Mouse (Mus musculus): ENCODE results near the gene 5330417H12Rik. TPM values are rescaled to one million over a fixed set of nuclear protein-coding genes. Genes with fewer than 3 reads are reported as not detected.

The 5330417H12Rik gene
- polyA plus RNA-seq, 1 experiment from 2014 or later: not detected

DNA sequence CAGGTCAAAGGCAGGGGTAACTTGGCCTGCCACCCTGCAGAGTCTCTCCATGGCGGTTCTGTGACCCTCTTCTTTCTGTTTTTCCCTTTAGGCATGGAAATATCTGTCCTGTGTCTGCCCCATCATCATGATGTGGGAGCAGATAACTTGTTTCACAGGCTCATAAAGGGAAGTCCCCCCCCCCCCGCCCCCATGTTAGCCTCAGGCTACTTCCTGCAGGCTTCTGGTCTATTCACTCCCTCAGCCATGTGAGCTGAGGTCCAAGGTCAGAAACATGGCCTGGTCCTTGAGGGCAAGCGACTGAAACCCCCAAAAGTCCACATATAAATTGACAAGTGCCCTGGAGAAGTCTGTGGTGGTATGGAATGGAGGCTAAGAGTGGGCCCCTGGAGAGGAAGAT lies 4.8 kb downstream of the 5330417H12Rik start:
- Histone ChIP-seq H3K36me3 (no peaks in the 10 kb centered on the region), H3K27ac (replicated peaks) (no peak overlapping the region), H3K4me3 (no peak overlapping the region), H3K4me1 (no peaks in the 10 kb centered on the region), H3K9ac (no peak overlapping the region), H3K4me2 (no peak overlapping the region), H3K9me3 (no peaks in the 10 kb centered on the region), H3K27me3 (replicated peaks) (no peaks in the 10 kb centered on the region)
- ATAC-seq (ENCODE audit: extremely low read depth, insufficient number of reproducible peaks, low FRiP score, low TSS enrichment): no peak
- 68% methylated on average over 3 of the region's 3 CpGs for WGBS

DNA sequence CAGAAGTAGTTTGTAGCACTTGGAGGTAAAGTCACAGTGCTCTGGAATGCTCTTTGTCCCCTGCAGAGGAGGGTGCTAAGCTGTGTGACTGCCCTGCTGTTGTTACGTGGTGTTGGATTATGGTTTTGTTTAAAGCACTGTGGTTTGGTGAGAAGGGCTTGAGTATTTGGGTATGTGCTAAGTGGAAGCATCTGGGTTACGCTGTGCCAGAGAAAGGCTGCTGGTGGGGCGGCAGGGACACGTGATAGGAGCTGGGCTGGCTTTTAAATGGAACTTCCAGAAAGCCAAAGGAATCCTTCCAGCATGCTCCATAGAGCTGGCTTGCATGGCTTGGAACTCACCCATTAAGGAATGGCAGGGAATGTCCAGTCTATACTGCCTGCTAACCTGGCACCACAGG lies 5.7 kb downstream of the 5330417H12Rik start:
- 61% methylated on average over 4 of the region's 4 CpGs for WGBS
- Histone ChIP-seq H3K4me3 (no peak overlapping the region), H3K27ac (replicated peaks) (no peak overlapping the region), H3K4me2 (no peak overlapping the region), H3K4me1 (no peaks in the 10 kb centered on the region), H3K27me3 (replicated peaks) (no peaks in the 10 kb centered on the region), H3K36me3 (no peaks in the 10 kb centered on the region), H3K9ac (no peak overlapping the region), H3K9me3 (no peaks in the 10 kb centered on the region)
- no peak for ATAC-seq (ENCODE audit: extremely low read depth, insufficient number of reproducible peaks, low FRiP score, low TSS enrichment)

DNA sequence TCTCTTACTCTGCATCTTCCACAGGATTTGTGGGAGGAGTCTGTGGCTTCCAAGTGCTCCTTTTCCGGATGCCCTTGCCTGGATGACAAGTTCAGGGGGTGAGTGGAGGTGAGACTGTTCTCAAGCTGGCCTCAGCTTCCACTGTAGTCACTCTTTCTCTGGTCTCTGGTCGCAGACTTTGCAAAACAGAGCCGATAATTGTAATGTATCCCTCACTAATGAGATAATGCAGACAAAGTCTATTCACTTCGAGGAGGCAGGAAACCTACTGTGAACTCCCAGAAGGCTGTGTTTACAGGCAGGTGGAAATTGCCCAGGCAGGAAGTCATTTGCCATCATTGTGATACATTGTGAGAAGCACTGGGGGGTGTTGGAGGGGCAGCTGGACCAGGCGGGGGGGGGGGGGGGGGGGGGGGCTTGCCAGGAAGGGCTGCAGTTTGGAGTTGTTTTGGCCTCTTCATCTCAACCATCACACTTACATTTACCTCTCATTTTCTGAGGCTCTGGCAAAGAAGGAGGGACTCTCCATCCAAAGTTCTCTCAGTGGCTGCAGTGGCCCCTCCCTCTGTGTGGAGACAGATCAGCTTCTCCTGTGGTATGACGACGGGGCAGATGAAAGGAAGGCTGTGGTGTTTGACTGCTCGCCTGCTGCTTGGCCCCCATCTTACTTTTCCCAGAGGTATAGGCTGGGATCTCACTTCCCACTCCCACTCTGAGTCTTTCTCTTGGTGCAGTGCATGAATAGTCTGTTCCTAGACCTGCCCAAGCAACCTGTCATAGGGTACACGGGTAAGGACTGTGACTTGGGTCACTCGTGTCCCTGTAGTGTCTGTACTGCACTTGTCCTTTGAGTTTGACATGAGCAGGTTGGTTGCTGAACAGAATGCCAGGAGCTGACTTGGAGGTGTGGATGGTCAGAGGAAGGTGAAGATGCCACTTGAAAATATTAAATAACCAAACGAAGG lies 6.7 kb downstream of the 5330417H12Rik start:
- no peaks in the 10 kb centered on the region for H3K36me3 ChIP-seq
- H3K4me2 ChIP-seq: no peak overlapping the region
- H3K27me3 ChIP-seq (replicated peaks): no peaks in the 10 kb centered on the region
- H3K9me3 ChIP-seq: no peaks in the 10 kb centered on the region
- no peak overlapping the region for H3K4me3 ChIP-seq
- WGBS: 39% methylated on average over 10 of the region's 11 CpGs
- ATAC-seq (ENCODE audit: extremely low read depth, insufficient number of reproducible peaks, low FRiP score, low TSS enrichment): no peak
- H3K27ac ChIP-seq (replicated peaks): no peak overlapping the region
- no peaks in the 10 kb centered on the region for H3K4me1 ChIP-seq
- H3K9ac ChIP-seq: no peak overlapping the region

- no peaks in the 10 kb centered on the region for H3K27me3 ChIP-seq (replicated peaks)
- H3K4me1 ChIP-seq: no peaks in the 10 kb centered on the region
- no peak overlapping the region for H3K27ac ChIP-seq (replicated peaks)
- no peak overlapping the region for H3K9ac ChIP-seq
- no peak overlapping the region for H3K4me3 ChIP-seq
- WGBS: 62% methylated on average over 5 of the region's 5 CpGs
- no peak for ATAC-seq (ENCODE audit: extremely low read depth, insufficient number of reproducible peaks, low FRiP score, low TSS enrichment)
- H3K4me2 ChIP-seq: no peak overlapping the region
- H3K9me3 ChIP-seq: no peaks in the 10 kb centered on the region
- H3K36me3 ChIP-seq: no peaks in the 10 kb centered on the region
Observed at GRCm38 (mm10) chr7:107610880-107611279, 14.1 kb downstream of the 5330417H12Rik start.

DNA sequence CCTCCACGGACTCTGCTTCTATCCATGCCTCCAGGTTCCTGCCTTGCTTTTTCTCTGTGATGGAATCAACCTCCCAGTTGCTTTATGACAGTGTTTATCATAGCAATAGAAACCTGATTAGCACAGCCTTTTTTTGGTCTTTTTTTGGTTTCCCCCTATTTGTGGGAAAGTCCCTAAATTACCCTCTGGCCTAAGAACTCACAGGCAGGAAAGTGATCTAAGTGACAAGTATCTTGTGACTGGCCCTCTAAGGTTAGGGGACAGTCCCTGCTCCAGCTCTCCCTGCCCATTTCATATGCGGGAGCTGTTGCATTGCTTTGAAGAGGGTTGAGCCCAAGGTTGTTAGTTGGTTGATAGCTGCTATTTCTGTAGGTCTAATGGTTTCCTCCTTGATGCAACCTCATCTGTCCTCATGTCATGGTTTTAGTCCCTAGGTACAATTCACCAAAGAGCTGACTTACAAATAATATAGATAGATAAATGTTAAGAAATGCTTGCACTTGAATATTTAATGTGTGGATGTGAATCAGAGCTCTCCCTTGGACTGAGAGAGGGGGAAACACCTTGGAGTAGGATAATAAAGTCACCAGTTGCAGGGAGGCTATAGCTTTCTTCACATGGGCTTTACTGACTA lies 15.2 kb downstream of the 5330417H12Rik start:
- Histone ChIP-seq H3K4me3 (no peak overlapping the region), H3K27me3 (replicated peaks) (no peaks in the 10 kb centered on the region), H3K4me2 (no peak overlapping the region), H3K36me3 (no peaks in the 10 kb centered on the region), H3K9ac (no peak overlapping the region), H3K27ac (replicated peaks) (no peak overlapping the region), H3K9me3 (no peaks in the 10 kb centered on the region), H3K4me1 (no peaks in the 10 kb centered on the region)
- WGBS: 82% methylated on average over 2 of the region's 2 CpGs
- no peak for ATAC-seq (ENCODE audit: extremely low read depth, insufficient number of reproducible peaks, low FRiP score, low TSS enrichment)

DNA sequence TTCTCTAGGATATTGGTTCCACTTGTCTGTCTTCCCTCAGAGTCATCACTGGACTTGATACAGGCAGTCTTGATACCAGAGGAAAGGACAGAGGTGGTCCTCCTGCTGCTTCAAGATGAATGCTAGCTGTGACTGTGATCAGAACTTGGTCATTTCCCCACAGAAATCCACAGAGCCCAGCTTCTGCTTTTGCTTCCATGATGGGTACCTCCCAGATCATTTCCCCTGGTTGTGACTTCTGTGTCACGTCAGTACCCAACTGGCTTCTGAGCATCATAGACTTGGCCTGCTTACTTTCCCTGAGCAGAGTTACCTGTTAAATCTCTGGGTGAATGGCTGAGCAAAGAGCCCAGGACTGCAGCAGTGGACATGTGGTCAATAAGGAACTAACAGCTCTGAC lies 17.2 kb downstream of the 5330417H12Rik start:
- Histone ChIP-seq H3K9ac (no peak overlapping the region), H3K9me3 (no peaks in the 10 kb centered on the region), H3K27me3 (replicated peaks) (no peaks in the 10 kb centered on the region), H3K27ac (replicated peaks) (no peak overlapping the region), H3K36me3 (no peaks in the 10 kb centered on the region), H3K4me2 (no peak overlapping the region), H3K4me3 (no peak overlapping the region), H3K4me1 (no peaks in the 10 kb centered on the region)
- WGBS: 86% methylated on average over 1 of the region's 1 CpGs
- no peak for ATAC-seq (ENCODE audit: extremely low read depth, insufficient number of reproducible peaks, low FRiP score, low TSS enrichment)

DNA sequence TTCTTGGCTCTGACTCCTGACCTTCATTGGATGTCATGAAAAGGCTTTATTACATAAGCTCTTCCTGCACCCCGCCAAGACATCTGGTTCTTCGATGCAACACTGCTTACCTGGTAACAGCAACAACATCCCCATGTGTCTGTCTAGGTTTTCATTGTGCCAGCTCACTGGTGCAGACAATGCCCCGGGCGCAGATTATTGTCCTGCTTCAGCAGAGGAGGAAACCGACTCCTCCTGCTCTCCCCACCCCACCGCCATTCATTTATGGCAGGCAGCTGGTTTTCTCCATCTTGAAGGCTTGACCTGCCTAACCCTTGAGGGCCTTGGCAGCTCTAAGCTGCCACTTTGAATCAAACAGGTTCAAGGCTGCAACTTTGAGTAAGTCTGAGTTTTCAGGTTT lies 22.0 kb downstream of the 5330417H12Rik start:
- no peak for ATAC-seq (ENCODE audit: extremely low read depth, insufficient number of reproducible peaks, low FRiP score, low TSS enrichment)
- Histone ChIP-seq H3K36me3 (no peaks in the 10 kb centered on the region), H3K9ac (no peak overlapping the region), H3K27me3 (replicated peaks) (no peaks in the 10 kb centered on the region), H3K4me3 (no peak overlapping the region), H3K9me3 (no peaks in the 10 kb centered on the region), H3K4me2 (no peak overlapping the region), H3K4me1 (no peaks in the 10 kb centered on the region), H3K27ac (replicated peaks) (no peak overlapping the region)
- WGBS: 84% methylated on average over 6 of the region's 6 CpGs

- no peak overlapping the region for H3K27ac ChIP-seq (replicated peaks)
- H3K36me3 ChIP-seq: no peaks in the 10 kb centered on the region
- ATAC-seq (ENCODE audit: extremely low read depth, insufficient number of reproducible peaks, low FRiP score, low TSS enrichment): no peak
- 0 out of 2 replicates have a peak, but pooled peaks cover 3% of the 10 kb centered on the region for H3K4me1 ChIP-seq
- 76% methylated on average over 4 of the region's 4 CpGs for WGBS
- no peak overlapping the region for H3K4me3 ChIP-seq
- no peaks in the 10 kb centered on the region for H3K9me3 ChIP-seq
- H3K27me3 ChIP-seq (replicated peaks): no peaks in the 10 kb centered on the region
- H3K9ac ChIP-seq: no peak overlapping the region
- no peak overlapping the region for H3K4me2 ChIP-seq
Observed at GRCm38 (mm10) chr7:107602505-107602904, 22.5 kb downstream of the 5330417H12Rik start.

DNA sequence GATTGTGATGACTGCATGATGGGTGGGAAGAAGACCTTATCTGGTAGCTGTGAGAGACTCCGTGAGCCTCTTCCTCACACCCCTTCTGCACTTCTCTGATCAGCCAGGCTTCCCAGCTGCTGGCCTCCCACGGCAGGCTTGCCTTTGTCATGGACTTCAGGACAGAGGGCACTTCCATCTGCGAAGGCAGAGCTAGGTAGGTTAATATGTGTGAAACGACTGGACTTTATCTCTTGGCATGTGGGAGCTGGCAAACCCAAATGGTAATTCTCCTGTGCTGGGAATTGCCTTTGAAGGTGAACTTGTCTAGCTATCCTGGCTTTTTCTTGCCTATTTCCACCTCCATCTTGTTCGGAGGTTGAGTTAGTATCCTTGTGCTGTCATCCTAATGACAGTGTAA lies 24.3 kb downstream of the 5330417H12Rik start:
- Histone ChIP-seq H3K4me2 (no peak overlapping the region), H3K36me3 (no peaks in the 10 kb centered on the region), H3K9me3 (no peaks in the 10 kb centered on the region), H3K27ac (replicated peaks) (no peak overlapping the region), H3K4me1 (0 out of 2 replicates have a peak, but pooled peaks cover 6% of the 10 kb centered on the region), H3K9ac (no peak overlapping the region), H3K4me3 (no peak overlapping the region), H3K27me3 (replicated peaks) (no peaks in the 10 kb centered on the region)
- no peak for ATAC-seq (ENCODE audit: extremely low read depth, insufficient number of reproducible peaks, low FRiP score, low TSS enrichment)
- WGBS: 38% methylated on average over 5 of the region's 5 CpGs

- Histone ChIP-seq H3K27me3 (replicated peaks) (no peaks in the 10 kb centered on the region; the same call in 1 of the 2 replicates), H3K9ac (no peak overlapping the region), H3K27ac (replicated peaks) (no peak overlapping the region), H3K4me2 (no peak overlapping the region), H3K4me1 (peaks cover 19% of the 10 kb centered on the region), H3K36me3 (no peaks in the 10 kb centered on the region), H3K9me3 (no peaks in the 10 kb centered on the region), H3K4me3 (no peak overlapping the region)
- ATAC-seq (ENCODE audit: extremely low read depth, insufficient number of reproducible peaks, low FRiP score, low TSS enrichment): no peak
- WGBS: 54% methylated on average over 3 of the region's 3 CpGs
Observed at GRCm38 (mm10) chr7:107597956-107598355, 27.0 kb downstream of the 5330417H12Rik start.

- no peaks in the 10 kb centered on the region for H3K36me3 ChIP-seq
- no peak overlapping the region for H3K9ac ChIP-seq
- no peak for ATAC-seq (ENCODE audit: extremely low read depth, insufficient number of reproducible peaks, low FRiP score, low TSS enrichment)
- H3K9me3 ChIP-seq: no peaks in the 10 kb centered on the region
- H3K27me3 ChIP-seq (replicated peaks): no peaks in the 10 kb centered on the region; the same call in 1 of the 2 replicates
- H3K4me2 ChIP-seq: no peak overlapping the region
- H3K27ac ChIP-seq (replicated peaks): no peak overlapping the region
- peaks cover 25% of the 10 kb centered on the region for H3K4me1 ChIP-seq
- H3K4me3 ChIP-seq: no peak overlapping the region
Observed at GRCm38 (mm10) chr7:107596753-107597152, 28.2 kb downstream of the 5330417H12Rik start.

Data from heart, embryonic 13.5 days (tissue).